Mouse (Mus musculus) adrenal gland, adult 2 months (tissue): ENCODE data around the gene Prlhr. TPM values are rescaled to one million over a fixed set of nuclear protein-coding genes. Genes with fewer than 3 reads are reported as not detected.

Source experiments
- DNase-seq: peaks from one replicate; pipeline ENCODE4 v3.0.0; 2021
- long read RNA-seq: library from polyadenylated mRNA; stranded (forward); transcript quantifications from one replicate; pipeline ENCODE4 v2.0.0, GENCODE M21; 2021
- polyA plus RNA-seq: library from polyadenylated mRNA; depleted of rRNA; stranded (reverse); fragments of >200 nt; gene quantifications from 2 replicates; pipeline ENCODE4 v1.2.3, GENCODE M21; 2012; rRNA removed
- total RNA-seq, 2 experiments: library from RNA; stranded (reverse); gene quantifications; 2 replicates each; pipeline ENCODE4 v1.2.3; 2021

Prlhr gene
- 1 to 10 TPM in 1 of 2 experiments, under 1 TPM in 1; 0.41 to 1.2 TPM for total RNA-seq
- polyA plus RNA-seq, result 1.4 and 1.5 TPM in 2 replicates
- long read RNA-seq, result 0 reads

DNA sequence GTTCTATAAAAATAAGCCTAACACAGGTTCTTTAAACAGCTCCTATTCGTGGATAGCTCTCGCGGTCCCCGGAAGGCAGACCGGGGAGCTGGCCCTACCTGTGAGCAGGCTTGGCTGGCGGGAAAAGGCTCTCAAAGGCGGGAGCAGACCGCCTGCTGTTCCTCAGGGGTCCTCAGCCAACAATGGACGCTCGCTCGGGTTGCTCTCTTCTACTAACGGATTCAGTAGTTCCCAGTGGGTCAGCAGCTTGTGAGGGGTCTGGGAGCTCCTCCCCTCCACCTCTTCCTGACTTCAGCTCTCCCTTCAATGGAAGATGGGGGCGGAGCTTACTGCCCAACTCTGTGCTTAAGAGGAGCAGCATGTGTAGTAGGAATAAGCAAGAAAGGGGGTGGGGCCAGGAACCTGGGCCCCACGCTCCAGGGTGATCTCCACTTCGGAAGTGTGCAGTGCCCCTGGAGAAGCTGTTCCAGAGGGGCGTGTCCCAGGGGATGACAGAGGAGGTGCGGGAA is at the start of gene Prlhr:
TSS of gene Prlhr (minus strand) at position 51 of the 509 bp plus-strand sequence.
- no peak for DNase-seq

DNA sequence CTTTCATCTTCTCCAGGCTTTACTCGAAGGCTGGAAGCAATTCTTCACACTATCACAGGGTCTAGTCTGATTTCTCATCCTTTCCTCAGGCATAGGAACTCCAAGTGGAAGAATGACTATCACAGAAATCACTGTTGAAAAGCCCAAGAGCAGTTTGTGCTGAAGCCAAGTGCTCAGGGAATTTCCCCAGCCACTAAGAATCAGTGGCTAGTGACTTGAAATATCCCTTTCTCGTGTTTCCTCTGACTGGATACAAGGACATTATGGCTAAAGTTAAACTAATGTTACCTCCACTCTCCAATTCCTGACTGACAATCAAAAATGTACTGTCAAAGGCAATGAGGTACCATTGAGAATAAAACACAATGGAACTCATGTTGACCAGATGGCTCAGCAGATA is 47.0 kb upstream of the Prlhr start:
- DNase-seq, result no peak

DNA sequence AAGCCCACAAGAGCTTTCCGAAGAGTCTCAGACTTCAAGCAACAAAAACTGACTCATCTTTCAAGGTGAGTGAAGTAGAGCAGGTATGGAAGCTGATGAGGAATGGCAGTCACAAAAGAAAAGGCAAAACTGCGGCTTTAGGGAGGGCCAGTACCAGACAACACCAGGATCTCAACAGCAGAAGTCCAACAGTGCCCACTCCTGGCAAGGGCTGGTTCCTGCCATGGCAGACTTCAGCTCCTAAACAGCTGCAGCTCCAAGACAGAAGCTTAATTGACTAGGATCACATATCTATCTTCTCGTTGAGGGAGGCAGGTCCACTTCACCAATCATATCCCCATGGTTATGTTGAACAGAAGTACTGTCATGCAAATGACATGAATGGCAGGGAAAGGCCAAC is 45.3 kb upstream of the Prlhr start:
- DNase-seq, result peak; percentile 38

DNA sequence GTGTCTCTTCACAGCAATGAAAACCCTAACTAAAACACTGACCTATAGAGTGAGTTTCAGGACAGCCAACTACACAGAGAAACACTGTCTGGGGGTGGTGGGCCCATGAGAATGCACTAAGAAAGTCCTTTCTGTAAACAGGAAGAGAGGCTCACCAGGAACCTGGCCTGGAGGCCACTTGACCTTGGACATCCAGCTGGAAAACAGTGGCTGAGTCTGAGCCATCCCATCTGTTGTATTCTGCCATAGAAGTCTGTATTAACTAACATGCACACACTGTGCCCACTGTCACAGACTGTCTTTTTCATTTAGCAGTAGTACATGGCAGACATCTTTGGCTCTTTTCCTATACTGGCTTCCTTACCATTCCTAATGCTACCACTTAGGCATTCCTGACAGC is 32.1 kb upstream of the Prlhr start:
- DNase-seq, result no peak

DNA sequence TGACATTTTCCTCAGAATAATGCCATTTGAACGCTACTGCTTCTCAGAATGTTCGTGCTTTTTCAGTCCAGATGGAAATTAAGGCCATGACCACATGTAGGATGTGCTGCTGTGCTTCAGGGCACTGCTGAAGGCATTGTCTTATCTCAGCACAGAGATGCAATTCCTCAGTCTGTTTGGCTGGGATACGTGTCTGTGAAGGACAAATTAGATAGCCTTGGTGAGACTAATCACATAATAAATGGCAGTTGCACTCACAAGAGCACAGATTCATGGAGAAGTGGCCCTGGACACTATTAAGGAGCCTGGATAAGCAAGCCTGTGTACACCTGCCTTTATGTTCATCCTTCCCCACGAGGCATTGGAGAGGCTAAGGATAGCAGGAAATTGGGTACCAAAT is 29.1 kb upstream of the Prlhr start:
- DNase-seq, result peak; percentile 15

DNA sequence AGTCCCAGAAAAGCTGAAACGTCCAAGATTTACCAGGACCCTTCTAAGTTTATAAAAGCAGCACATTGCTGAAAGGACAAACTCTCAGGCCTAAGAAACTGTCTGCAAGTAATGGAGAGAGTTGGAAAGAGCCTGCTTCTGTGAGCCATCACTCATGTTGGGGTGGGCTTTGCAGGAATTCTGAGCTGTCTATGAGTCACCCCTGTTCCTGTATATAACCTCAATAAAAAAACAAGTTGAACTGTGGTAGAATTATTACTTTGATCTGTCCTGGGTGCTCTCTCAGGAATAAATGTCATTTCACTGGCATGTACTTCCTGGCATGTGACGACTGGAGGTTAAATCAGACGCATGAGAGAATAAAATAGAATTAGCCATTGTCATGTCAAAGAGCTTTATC is 27.7 kb upstream of the Prlhr start:
- DNase-seq, result no peak

DNA sequence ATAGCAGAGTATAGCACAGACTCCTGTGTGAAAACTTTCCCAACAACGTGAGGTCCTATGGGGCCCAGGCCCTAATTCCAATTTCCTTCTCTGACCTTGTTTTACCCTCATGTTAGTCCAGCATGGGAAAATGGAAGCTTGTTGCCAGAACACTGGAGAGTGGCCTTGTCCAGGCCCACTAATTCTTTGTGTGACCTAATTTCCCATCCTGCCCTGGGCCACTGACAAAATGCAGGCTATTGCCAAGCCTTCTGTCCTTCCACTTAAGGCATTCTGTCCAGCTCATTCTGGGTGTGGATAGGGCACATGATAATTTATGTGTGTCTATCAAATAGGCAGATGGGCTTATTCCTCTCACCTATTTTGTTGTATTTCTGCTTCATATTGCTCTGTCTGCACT is 21.5 kb upstream of the Prlhr start:
- DNase-seq, result peak; percentile 83

DNA sequence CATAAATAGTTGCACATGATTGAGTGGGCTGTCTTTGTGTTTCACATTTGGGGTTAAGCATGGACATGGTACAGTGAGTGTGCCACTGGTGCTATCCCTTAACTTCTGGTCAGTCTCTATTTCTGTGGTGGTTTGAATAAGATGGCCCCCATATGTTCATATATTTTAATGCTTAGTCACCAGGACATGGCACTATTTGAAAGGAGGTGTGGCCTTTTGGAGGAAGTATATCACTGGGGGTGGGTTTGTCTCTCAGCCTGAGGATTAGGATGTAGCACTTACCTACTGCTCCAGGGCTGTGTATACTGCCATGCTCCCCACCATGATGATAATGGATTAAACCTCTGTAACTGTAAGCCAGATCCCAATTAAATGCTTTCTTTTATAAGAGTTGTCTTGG is 17.2 kb upstream of the Prlhr start:
- no peak for DNase-seq

DNA sequence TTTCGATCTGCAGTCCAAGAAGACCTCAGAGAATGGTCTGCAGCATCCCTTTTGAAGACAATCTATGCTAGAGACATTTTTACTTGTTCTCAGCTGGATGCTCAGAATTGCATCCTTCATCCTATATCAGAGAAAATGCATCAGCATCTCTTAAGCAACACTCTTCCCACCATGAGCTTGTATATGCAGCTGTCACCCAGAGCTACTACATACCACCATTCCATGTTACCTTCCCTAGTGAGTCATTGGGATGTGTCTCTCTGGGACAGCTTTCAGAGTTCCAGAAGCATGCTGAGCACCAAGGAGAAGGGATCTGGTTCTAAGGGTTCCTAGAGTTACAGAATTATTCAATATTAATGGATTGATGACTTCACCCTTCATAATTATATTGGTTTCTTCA is 10.8 kb upstream of the Prlhr start:
- DNase-seq, result no peak

DNA sequence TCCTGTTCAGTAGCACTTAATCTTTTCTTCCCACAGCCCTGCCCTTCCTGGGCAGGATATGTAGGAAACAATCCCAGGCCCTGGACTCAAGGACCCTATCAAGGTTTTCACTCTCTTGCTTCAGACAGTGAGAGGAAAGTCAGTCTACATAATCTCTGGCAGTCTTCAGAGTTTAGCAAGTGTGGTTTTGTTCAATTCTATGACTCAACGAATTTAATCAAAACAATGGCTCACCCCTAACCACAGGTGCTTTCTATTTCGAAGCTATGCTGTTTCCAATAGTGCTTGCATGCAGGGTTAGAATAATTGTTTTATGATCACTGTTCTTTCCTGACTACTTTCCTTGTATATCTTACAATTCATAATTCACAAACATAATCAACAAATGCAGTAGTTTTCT is 9.7 kb upstream of the Prlhr start:
- DNase-seq, result peak; percentile 21

DNA sequence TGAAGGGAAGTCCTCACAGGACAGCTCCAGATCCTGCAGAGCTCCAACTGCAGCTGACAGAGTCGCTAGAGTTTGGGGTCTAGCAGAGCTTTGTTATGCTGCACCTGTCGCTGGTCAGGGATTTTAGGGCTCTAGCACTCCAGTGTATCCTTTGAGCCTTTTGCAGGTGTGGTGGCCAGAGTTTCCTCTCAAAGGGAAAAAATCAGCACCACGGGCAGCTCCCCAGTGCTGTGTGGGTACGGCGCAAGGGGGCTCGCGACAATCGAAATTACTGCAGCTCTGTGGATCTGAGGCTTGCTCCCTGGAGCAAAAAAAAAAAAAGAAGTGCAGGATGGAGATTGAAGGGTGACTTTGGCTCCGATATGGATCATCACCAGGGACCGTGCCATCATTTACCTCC is 742 bp upstream of the Prlhr start:
- peak; percentile 47 for DNase-seq

DNA sequence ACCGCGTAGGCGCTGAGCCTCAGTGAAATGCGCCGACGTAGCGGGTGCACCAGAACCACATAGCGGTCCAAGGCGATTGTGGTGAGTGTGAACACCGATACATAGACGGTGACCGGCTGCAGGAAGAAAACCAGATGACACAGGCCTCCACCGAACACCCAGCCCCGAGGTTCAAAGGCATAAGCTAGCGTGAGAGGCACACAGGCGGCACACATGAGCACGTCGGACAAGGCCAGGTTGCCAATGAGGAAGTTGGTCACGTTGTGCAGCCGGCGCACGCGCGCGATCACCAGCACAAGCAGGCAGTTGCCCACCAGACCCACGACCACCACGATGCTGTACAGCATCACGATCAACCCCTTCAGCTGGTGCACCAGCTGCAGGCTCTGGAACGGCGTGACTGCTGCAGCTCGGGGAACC is 506 bp downstream of the Prlhr start:
- DNase-seq, result no peak

DNA sequence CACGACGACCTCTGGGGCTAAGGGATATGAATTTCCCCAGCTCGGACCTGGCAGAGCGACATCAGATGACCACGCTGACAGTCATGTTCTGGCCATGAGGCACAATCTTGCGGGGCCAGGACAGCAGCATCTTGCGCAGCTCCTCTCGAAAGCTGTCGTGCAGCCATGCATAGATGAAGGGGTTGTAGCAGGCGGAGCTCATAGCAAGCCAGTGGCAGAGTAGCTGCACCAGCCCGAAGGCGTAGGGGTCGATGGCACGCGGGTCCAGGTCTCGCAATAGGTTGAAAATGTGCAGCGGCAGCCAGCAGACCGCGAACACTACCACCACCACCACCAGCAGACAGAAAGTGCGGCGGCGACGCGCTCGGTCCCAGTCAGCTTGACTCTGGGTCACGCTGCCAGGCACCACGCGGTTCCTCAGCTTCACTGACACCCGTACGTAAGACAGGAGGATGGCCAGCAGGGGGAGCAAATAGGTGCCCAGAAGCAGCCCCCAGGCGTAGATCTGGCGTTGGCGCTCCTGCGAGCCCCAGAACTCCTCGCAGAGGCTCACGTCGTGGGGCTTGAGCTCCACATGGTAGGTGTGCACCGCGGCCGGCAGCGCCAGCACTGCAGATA is 1.0 kb downstream of the Prlhr start:
- DNase-seq, result peak; percentile 76

DNA sequence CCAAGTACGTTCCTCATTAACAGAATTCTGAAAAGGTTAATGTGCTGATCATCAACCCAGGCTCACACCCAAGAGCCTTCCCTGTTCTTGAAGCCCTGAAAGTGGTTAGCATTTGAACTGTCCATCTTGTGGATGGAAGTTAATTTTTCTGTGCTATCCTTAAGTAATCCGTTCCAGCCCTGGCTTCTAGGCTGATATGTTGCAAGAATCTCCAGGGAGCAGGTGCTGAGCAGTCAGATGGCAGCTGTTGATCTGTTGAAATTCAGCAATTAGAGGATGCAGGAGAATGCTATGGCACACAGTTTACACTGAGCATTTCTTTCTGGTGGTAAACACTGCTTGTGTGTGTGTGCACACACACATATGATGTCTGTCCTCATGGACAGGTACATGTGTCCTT is 2.4 kb downstream of the Prlhr start:
- DNase-seq, result no peak

DNA sequence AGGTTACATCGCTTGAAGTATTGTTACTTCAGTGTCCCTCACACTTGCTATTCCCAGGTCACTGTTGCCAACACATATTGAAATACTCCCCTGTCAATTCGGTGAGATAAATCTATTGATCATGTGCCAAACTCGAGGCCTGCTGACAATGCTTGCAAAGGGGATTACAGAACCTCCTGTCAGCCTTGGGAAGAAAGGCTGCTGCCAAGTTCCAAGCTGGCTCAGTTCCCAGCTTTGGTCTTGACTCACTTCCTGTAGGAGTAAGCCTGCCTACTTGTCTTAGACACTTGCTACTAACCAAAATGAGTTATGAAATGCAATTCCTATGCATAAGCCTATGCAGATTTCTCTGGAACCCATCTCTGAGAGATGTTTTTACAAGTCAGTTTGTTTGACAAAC is 4.2 kb downstream of the Prlhr start:
- DNase-seq, result peak; percentile 91

DNA sequence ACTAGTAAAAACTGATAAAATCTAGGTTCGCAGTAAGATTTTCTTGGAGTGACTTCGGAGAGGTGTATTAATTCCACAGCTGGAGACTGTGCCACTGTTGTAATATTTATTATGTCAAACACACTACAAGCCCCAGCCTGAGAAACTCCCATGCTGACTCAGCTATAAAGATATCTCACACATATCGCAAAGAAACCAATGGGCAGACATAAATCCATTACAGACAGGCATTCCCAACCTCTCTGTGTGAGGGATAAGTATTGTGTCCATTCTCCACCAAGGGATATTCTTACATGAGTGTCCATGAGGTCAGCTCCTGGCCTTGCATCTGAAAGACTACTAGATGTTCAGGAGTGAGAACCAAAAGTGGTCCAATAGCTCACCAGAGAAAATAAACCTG is 4.7 kb downstream of the Prlhr start:
- DNase-seq, result no peak

DNA sequence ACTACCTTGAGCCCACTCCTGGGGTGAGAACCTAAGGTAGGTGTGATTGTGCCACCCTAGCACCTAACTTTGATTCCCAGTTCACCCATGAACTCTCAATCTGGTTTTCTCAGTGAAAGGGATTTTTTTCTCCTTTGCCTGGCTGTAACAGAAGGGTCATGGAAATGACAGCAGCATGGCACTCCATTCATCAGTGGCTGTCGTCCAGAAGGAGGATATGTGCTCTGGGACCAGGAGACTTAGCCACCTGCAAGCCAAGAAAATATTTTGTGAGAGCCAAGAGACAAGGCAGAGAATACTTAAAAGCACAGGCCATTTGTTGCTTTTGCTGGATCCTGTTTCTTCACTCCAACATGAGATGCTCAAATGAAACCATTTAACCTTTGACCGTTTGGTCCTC is 6.6 kb downstream of the Prlhr start:
- DNase-seq, result no peak

DNA sequence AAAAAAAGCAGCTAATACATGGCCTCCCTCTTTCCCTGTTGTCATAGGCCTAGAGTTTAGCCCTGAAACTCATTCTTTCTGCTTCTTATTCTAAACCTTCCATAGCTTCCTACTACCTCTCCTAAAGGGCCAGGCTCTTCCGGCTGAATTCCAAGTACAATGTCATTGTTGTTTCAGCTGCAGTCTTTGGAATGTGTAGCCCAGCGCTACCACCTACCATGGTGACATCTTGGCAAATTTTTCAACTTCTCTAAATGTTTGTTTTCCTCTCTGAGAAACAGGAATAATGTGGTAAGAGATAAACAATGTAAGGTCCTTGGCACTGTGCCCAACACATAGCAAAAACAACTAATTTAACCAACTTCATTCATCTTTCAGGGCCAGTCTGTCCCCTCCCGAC is 8.4 kb downstream of the Prlhr start:
- DNase-seq, result no peak

DNA sequence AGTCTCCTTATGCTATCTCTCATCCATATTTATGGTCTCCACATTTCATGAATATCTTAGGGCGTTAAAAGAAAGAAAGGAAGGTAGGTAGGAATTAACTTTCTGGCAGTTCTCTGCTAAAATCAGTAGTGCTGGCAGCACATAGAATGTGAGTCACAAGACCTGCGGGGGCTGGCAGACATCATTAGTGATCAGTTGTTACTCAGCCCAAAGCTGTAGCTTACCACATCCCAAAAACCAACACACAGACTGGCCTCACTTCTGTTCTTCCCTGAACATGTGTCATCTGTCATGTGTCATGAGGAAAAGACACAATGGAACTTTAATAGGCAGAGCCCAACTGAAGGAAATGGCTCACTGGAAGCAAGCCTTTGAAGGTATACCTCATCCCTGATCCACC is 9.0 kb downstream of the Prlhr start:
- DNase-seq, result no peak

DNA sequence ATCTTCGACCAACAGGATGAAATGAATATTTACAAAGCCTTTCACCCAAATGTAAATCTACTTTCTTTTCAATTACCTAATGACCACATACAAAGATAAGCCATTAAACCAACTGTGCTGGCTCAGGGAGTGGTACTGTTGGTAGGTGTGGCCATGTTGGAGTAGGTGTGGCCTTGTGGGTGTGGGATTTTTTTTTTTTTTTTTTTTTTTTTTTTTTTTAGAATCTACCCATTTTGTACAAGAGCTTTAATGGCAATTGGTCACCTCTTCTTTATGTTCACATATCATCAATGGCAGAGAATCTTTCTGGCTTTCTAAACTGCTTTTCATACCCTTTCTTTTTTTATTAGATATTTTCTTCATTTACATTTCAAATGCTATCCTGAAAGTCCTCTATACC is 12.3 kb downstream of the Prlhr start:
- DNase-seq, result no peak

DNA sequence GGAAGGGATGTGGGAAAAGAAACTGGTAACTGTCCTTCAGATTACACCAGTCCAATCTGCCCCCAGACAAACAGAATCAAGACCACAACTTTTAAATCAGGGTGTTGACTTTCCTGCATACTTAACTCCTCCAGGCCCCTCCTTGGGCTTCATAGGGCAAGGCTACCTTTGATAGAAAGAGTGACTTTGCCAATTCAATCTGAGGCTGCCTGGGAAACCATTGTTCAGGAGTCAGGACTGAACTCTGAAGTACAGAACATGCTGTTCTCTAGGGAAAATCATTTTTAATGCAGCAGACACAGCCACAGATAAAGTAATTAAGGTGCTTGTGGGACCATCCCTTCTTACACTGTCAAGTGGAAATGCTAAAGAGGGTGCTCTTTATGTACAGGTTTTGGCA is 27.6 kb downstream of the Prlhr start:
- DNase-seq, result no peak

DNA sequence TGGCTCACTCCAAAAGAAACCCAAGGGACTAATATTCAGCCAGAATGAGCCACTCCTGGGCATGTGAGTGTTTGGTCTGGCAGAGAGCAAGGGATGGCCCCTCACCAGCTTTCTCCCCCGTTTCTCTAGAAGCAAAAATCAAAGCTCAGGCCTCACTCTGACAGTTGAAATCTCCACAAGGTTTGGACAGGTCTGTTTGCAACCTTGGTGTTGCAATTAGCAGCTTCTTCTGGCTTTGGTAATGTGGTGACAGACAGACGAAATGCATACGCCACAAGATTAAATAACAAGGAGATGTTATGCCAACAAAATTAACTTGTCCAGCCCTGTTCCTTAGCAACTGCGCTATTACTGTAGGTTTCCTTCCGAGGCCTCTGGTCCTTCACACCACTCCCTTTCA is 28.0 kb downstream of the Prlhr start:
- no peak for DNase-seq

DNA sequence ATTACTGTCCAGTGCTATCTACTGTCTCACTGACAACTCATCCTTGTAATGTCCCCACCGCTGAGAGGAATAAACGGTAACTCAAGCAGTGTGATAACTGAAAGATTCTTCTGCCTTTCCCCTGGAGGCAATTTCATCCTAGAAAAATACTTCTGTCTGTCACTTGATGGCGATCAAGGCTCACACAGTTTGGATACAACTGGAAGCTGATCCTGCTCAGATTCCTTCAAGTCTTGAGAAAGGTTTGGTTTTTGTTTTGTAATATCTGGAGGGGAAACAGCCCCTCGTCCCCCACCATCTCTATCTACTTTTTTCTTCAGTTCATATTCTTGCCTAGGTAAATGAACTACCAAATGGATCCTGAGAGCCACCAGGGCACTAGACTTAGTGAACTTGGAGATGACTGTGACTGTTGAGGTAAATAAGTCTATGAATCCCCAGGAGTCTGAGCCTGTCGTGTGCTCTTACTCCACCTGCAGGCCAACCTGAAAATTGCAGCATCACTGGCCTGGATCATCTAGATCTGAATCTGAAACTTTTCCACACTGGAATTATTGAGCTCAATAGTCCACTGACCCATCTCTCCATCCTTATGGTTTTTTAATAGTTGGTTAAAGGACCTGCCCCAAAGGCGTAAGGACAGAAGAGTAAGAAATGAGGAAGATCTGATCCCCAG is 30.4 kb downstream of the Prlhr start:
- DNase-seq, result peak; percentile 19
